Mouse (Mus musculus) Muller cell, postnatal 12 days (primary cell): ENCODE measurements around the gene Dusp14.

Source experiments
- DNase-seq: peaks from one replicate; pipeline ENCODE4 v3.0.0-alpha.2; 2015; ENCODE audit errors: inconsistent ontology term

The Dusp14 gene

DNA sequence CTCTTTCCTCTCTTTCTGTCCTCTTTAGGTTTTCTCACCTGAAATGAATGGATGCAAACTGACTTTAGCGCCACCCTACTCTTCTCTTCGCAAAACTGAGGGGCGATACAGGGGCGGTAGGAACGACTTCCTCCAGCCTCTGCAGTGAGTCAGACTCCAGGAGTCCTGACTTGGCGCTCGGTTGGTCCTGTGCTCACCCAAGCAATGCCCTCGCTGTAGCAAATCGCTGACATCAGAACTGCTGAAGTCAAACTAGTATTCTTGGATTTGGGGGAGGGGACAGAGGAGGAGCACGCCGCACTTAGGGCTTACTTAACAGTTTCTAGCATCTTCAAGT, at the start of gene Dusp14:
TSS of gene Dusp14 (minus strand) at position 228 of the 337 bp plus-strand sequence.
- no peak for DNase-seq

DNA sequence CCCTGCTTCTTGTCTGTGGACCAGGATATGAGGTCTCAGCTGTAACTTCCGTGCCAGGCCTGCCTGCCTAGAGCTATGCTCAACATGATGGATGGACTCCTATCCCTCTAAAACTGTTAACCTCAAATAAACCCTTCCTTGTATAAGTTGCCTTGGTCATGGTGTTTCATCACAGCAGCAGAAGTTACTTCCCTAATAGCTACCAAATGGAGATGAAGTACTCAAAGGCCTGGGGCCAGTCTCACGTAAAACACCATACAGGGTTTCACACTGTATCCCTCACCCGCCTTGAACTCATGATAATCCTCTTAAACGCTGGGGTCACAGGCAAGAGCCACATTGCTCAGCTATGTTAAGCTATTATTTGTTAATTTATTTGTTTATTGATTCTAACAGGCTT, 48.4 kb upstream of the Dusp14 start:
- no peak for DNase-seq

GRCm38 (mm10) chr11:84116221-84116620, 47.2 kb upstream of the Dusp14 start:
- no peak for DNase-seq

DNA sequence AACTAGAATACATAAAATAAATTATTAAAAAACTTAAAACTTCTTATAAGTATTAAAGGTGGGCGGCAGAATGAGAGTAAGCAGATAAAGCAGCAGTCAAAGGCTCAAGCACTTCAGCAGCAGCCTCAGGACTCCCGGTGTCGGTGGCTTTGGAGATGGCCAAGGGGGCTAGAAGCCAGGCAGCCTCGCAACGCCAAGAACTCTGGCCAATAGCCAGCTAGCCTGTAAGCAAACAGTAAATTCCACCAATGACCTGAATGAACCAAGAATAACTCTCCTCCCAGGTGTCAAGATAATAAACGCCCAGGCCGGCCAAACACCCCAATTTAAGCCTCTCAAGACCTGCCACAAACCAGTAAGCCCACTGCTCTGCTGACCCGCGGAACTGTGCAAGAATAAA, 46.6 kb upstream of the Dusp14 start:
- no peak for DNase-seq

- DNase-seq = no peak
Observed at GRCm38 (mm10) chr11:84113623-84114022, 44.6 kb upstream of the Dusp14 start.

DNA sequence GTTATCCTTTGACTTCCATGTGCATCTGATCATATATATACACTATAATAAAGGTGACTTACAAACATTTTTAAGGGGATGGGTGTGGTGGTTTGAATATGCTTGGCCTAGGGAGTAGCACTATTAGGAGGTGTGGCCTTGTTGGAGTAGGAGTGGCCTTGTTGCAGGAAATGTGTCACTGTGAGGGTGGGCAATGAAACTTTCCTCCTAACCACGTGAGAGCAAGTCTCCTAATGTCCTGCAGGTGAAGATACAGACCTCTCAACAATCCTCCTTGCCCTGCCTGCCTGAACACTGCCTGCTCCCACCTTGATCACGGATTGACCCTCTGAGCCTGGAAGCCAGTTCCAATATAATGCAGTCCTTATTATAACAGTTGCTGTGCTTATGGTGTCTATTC, 38.1 kb upstream of the Dusp14 start:
- no peak for DNase-seq

DNA sequence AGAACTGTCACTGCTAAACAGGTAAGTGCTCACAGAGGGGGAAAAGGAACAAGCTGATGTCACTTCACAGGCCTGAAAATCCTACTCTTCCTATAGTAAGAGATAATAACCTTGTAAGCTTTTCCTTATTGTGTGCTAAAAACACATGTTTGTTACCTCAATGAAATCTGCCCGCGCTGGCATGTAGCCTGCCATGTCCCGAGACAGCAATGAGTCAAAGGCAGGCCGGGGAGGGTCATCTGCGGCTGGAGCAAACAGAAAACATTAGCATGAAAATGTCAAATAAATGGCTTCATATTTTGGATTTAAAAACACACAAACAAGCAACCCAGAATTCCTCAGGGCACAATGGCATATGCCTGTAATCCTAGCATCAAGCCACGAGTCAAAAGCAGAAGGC, 35.0 kb upstream of the Dusp14 start:
- DNase-seq = no peak

DNA sequence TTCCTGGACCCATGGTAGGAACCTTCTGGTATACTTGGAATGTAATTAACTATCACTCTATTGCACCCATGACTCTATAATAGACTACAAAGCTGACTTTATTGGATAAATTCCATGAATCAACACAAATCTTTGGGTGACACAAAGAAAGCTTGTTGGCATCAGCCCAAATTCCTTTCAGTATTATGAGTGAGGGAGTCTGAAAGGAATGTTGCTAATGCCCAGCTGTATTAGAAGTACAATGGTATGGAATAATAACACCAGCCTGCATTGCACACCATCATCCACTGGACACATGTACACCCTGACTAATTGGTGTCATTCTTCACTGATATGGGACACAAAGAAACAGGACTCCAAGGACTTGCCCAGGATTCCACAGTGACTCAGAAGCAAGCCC, 32.1 kb upstream of the Dusp14 start:
- peak; percentile 92 for DNase-seq

DNA sequence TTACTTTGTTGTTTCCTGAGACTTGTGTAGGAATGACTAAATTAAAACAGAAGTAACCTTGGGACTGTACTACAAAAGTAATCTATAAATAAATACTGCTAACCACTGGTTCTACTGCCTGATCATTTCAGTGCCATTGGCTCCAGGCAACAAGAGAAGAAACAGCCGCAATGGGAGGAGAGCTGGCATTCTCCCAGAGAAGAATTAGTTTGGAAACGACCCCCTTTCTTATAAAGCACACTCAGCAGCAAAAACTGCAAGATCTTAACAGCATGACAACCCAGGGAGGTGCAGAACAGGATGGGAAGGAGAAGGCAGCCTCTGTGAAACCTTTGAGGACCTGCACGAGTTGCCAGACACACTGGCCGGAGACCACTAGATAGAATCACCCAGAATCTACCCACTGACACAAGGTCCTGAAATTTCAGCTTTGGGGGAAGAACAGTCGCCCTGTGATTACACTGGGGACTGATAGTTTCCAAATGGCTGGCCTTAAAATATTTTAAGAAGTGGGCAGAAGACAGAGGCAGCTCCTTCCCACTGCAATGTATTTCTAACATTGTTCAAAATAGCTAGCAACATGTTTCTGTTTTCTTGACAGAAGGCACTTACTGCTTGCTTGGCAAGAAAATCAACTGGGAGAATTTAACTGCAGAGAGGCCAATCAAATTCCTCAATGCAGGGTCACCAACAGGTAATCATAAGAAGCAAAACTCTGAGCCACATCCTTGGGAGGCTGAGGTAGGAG, 28.4 kb upstream of the Dusp14 start:
- DNase-seq = no peak

DNA sequence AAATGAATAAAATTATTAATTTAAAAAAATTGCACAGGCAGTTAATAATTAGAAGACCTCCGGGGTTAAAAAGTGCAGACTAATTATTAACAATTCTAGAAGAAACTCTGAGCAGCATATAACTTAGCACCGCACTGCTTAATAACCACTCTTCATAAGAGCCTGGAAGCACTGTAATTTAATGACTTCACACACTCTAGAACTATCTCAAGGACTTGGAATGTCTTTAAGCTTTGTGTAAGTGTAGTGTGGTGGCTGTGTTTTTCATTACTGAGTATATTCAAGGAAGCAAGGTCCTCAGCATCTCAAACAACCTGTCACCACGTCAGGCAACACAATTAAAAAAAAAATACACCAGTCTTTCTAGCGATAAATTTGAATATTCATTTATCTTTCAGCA, 26.0 kb upstream of the Dusp14 start:
- DNase-seq = no peak

GRCm38 (mm10) chr11:84090572-84090971, 21.5 kb upstream of the Dusp14 start:
- DNase-seq = no peak

GRCm38 (mm10) chr11:84081901-84082300, 12.8 kb upstream of the Dusp14 start:
- DNase-seq = no peak

- no peak for DNase-seq
Observed at GRCm38 (mm10) chr11:84080327-84080726, 11.3 kb upstream of the Dusp14 start.

- DNase-seq = no peak
Observed at GRCm38 (mm10) chr11:84079887-84080286, 10.8 kb upstream of the Dusp14 start.

DNA sequence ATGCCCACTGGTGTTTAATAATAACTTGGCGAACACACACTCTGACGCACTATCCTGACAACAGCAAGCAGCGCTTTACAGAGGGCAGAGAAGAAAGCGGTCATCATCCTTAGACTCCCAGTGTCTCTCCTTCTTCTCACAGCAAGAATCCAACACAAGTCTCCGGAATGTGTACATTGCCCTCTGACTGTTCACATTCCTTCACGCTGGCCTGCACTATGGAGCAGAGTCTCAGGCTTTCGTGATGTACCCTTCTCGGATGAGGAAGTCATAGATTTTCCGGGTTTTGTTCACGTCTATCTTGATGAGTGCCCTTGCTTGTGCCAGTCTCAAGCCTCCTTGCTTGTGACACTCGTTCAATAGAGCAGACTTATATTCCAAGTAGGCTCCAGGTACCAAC, 10.3 kb upstream of the Dusp14 start:
- no peak for DNase-seq

GRCm38 (mm10) chr11:84078601-84079000, 9.5 kb upstream of the Dusp14 start:
- no peak for DNase-seq

DNA sequence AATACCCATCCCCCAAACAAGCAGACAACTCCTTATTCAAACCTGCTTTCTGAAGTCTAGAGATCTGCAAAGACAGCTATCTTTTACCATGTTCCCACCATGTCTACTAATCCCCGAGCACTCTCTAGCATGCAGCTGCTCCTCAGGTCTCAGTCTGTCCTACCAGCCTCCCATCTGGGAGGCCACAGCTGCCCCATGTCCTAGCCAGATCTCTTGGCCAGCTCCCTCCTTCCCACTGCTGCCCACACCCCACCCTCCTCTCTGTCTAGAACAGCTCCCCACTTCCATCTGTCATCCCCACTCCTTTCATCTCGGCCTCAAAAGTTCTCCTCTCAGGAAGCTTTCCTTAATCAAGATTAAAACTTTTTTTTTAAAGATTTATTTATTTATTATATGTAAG, 7.9 kb upstream of the Dusp14 start:
- no peak for DNase-seq

DNA sequence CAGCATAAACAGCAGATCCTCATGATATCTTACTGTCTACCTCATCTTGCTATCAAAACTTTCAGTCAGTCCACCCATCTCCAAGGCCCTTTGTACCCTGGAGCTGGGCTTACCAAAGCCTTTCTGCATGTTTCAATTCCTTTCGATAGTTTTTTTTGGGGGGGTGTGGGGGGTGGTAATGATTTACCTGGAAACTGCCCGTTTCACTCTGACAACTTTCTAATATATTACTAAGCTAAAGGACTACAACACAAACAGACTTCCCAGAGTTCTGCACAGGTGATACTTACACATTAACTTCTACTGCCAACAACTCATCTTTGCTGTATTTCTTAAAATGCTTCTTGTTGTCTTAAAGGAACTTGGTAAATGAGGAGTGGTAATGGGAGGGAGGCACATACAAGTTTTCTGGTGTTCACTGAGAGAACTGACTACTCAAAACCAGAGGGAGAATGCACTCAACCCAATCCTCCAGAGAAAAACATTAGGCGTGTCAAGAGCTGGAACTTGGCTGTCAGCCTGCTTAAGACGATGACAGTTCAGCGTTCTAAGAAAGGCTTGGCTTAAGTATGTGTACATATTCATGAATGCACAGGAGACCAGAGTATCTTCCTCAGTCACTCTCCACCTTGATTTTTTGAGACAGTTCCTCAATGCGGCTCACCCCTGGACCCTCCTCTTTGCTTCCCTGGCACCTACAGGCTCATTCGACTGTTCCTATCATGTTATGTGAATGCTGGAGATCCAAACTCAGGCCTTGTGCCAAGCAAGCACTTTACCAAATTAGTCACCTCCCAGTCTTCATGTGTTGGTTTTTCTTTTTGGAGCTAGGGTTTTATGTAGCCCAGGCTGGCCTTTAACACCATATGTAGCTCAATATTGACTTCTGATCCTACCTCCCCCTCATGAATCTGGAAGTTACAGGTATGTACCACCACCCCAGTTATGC, 5.0 kb upstream of the Dusp14 start:
- DNase-seq = no peak

DNA sequence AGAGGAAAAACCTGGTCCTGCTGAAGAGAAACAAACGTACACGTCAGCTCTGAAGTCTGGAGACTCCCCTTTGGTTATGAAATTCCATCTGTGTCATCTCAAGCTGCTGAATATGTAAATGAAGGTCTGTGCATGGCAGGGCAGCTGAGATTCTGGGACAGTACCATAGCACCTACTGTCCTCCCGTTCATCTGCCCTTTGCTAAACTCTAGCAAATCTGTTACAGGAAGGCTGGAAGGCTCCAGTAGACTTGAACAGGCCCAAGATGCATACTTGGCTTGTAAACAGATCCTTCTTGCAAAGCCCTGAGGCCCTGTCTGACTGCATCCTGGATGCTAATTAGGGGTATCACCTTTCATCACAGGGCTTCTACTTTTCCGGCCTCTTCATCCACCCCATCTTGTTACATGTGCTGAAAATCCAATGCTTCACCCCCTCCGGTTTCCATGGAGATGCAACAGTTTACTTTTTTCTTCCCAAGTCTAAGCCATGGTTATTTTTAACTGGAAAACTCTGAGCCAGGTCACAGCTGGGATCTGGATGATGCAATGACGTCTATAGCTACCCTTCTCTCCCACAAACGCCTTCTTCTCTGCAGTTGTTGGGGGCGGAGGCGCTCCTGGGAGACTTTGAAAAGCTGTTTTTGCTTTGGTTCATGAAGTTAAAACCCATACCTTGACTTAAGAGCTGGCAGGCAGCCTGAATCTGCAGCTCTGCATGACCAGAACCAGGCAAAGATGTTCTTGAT, 4.0 kb upstream of the Dusp14 start:
- peak; percentile 11 for DNase-seq

- peak; percentile 77 for DNase-seq
Observed at GRCm38 (mm10) chr11:84068191-84069033, 649 bp downstream of the Dusp14 start.

GRCm38 (mm10) chr11:84067720-84068190, 1.3 kb downstream of the Dusp14 start:
- peak; percentile 58 for DNase-seq
